Mouse (Mus musculus): Measurements from ENCODE around the gene Olfr168. TPM values are rescaled to one million over a fixed set of nuclear protein-coding genes. Genes with fewer than 3 reads are reported as not detected.
"Not testable (repeated sequence)": the region's sequence is repeated elsewhere in the genome, so short reads cannot be mapped to it uniquely, and the experiment has no call there.

Gene Olfr168
- polyA plus RNA-seq (2014; fragmentation: Nextera tagmentation; extraction: Ambion mirVana), result not detected in 2 replicates

DNA sequence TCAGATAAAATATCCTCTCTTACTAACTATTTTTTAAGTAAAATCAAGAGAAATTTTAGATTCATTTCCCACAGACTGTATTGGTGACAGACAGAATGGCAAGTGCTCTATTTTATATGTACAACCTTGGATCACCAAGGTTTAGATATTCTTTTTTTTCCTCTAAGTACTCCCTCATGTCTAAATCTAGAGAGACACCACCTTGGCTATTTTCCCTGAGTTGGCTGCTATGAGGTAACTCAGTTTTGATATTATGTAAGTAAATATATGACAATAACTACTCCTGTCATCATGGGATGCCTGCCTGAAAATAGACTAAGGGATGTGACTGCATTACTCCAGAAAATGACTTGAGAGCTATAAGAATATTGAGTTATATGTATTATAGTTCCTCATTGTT, at the start of gene Olfr168:
Gene Olfr168 (minus strand): TSS at position 101 of the 400 bp plus-strand sequence.
- H3K27ac ChIP-seq (replicated peaks; ENCODE audit: low read depth, low read length), result no peak within 1 kb of the TSS
- H3K36me3 ChIP-seq (ENCODE audit: control insufficient read depth, insufficient read depth, low read length), result no peaks in the 10 kb centered on the region
- no peaks in the 10 kb centered on the region for H3K9me3 ChIP-seq (ENCODE audit: control insufficient read depth, low read length)
- no peaks in the 10 kb centered on the region for H3K4me1 ChIP-seq (ENCODE audit: control insufficient read depth, insufficient read depth, low read length)
- ATAC-seq (ENCODE audit: insufficient number of reproducible peaks, low FRiP score, low TSS enrichment, low read depth), result no peak
- DNase-seq (ENCODE audit: low spot score), result no peak
- H3K4me3 ChIP-seq (ENCODE audit: low read depth, low read length), result no peak within 1 kb of the TSS
- H3K4me2 ChIP-seq (ENCODE audit: low read depth, severe bottlenecking), result no peak within 1 kb of the TSS
- H3K9ac ChIP-seq (ENCODE audit: low read length), result no peak within 1 kb of the TSS
- no peaks in the 10 kb centered on the region for H3K27me3 ChIP-seq (ENCODE audit: control insufficient read depth, insufficient read depth, low read length)

DNA sequence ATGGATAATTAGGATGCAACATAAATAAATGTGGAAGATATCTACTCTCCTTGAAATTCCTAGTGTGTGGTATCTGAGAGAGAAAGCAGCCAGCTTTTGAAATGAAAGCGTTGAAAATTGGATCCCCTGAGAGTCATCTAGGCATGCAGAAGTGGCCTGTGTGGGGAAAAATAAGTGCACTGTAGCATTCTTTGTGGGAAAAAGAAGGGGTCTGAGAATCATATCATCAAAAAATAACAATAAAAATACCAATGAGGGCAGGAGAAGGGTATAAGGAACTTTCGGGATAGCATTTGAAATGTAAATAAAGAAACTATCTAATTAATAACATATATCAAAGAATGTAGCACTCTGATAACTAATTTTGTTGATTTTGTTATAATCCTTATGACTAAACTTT, 36.4 kb upstream of the Olfr168 start, which contains the start of gene Olfr169:
Gene Olfr169 (minus strand): TSS at position 101 of the 400 bp plus-strand sequence.
- not testable (repeated sequence) for H3K4me1 ChIP-seq (ENCODE audit: control insufficient read depth, insufficient read depth, low read length); ATAC-seq (ENCODE audit: insufficient number of reproducible peaks, low FRiP score, low TSS enrichment, low read depth); H3K36me3 ChIP-seq (ENCODE audit: control insufficient read depth, insufficient read depth, low read length); H3K4me2 ChIP-seq (ENCODE audit: low read depth, severe bottlenecking); H3K27ac ChIP-seq (replicated peaks; ENCODE audit: low read depth, low read length); H3K4me3 ChIP-seq (ENCODE audit: low read depth, low read length); H3K9ac ChIP-seq (ENCODE audit: low read length); H3K9me3 ChIP-seq (ENCODE audit: control insufficient read depth, low read length); DNase-seq (ENCODE audit: low spot score); H3K27me3 ChIP-seq (ENCODE audit: control insufficient read depth, insufficient read depth, low read length)
- 90% methylated on average over 2 of the region's 2 CpGs for WGBS

DNA sequence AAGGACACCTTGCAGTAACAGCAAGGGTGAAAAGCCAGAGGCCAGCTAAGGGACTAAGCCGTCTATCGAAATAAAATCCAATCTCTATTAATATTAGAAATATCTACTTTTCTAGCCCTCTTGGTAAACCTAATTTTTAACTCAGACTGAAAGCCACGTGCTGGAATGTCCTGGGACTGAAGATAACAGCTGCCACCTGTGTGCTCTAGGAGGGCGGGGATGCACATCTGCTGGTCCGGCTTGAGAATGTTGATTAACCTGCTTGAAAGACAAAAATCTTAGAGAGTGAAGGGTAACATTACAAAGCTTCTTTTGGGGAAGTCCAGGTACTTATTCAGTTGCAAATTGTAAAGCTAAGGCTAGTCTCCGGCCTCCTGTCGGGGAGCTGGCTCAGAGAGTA, 18.1 kb upstream of the Olfr168 start:
- DNase-seq (ENCODE audit: low spot score); H3K4me1 ChIP-seq (ENCODE audit: control insufficient read depth, insufficient read depth, low read length); H3K27me3 ChIP-seq (ENCODE audit: control insufficient read depth, insufficient read depth, low read length); H3K4me2 ChIP-seq (ENCODE audit: low read depth, severe bottlenecking); H3K4me3 ChIP-seq (ENCODE audit: low read depth, low read length); H3K9ac ChIP-seq (ENCODE audit: low read length); H3K9me3 ChIP-seq (ENCODE audit: control insufficient read depth, low read length); H3K36me3 ChIP-seq (ENCODE audit: control insufficient read depth, insufficient read depth, low read length); ATAC-seq (ENCODE audit: insufficient number of reproducible peaks, low FRiP score, low TSS enrichment, low read depth); H3K27ac ChIP-seq (replicated peaks; ENCODE audit: low read depth, low read length): not testable (repeated sequence)
- 84% methylated on average over 7 of the region's 7 CpGs for WGBS

DNA sequence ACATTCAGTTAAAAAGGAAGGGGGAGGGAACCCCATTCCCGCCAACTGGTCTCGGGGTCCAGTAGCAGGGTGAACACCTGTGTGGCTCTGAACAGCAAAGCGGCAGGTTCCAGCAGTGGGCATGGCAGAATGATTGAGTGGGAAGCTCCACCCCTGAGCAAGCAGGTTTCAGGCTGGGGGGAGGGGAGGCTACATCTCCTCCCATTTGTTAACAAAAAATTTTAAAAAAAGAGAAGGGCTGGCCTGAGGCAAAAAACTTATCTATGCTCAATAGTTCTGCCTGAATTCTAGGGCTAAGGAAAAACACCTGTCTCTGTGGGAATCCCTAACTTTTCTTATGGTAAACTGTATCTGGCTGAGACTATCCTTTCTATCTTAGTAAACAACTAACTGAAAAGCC, 16.9 kb upstream of the Olfr168 start:
- not testable (repeated sequence) for DNase-seq (ENCODE audit: low spot score); H3K4me1 ChIP-seq (ENCODE audit: control insufficient read depth, insufficient read depth, low read length); H3K9me3 ChIP-seq (ENCODE audit: control insufficient read depth, low read length); ATAC-seq (ENCODE audit: insufficient number of reproducible peaks, low FRiP score, low TSS enrichment, low read depth); H3K27ac ChIP-seq (replicated peaks; ENCODE audit: low read depth, low read length); H3K4me2 ChIP-seq (ENCODE audit: low read depth, severe bottlenecking); H3K36me3 ChIP-seq (ENCODE audit: control insufficient read depth, insufficient read depth, low read length); H3K4me3 ChIP-seq (ENCODE audit: low read depth, low read length); H3K9ac ChIP-seq (ENCODE audit: low read length); H3K27me3 ChIP-seq (ENCODE audit: control insufficient read depth, insufficient read depth, low read length)
- 85% methylated on average over 3 of the region's 3 CpGs for WGBS

DNA sequence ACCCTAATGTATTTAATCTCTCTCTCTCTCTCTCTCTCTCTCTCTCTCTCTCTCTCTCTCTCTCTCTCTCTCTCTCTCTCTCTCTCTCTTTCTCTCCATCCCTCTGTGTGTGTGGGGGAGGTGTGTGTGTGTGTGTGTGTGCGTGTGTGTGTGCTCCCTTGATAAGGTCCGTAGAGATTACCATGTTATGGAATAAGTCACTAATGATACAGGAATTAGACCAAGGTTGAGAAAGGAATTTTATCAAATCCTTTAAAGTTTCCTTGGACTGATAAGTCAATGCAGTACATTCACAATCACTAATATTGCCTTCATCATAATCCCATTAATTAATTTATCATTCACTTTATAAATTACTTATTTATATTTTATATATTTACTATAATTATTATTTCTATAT, 13.2 kb downstream of the Olfr168 start, which contains the start of gene Olfr167:
Gene Olfr167 (minus strand): TSS at position 101 of the 400 bp plus-strand sequence.
- Histone ChIP-seq H3K36me3 (ENCODE audit: control insufficient read depth, insufficient read depth, low read length) (no peaks in the 10 kb centered on the region), H3K27ac (replicated peaks; ENCODE audit: low read depth, low read length) (no peak within 1 kb of the TSS), H3K9me3 (ENCODE audit: control insufficient read depth, low read length) (no peaks in the 10 kb centered on the region), H3K4me3 (ENCODE audit: low read depth, low read length) (no peak within 1 kb of the TSS), H3K9ac (ENCODE audit: low read length) (no peak within 1 kb of the TSS), H3K4me1 (ENCODE audit: control insufficient read depth, insufficient read depth, low read length) (no peaks in the 10 kb centered on the region), H3K27me3 (ENCODE audit: control insufficient read depth, insufficient read depth, low read length) (no peaks in the 10 kb centered on the region), H3K4me2 (ENCODE audit: low read depth, severe bottlenecking) (no peak within 1 kb of the TSS)
- no peak for ATAC-seq (ENCODE audit: insufficient number of reproducible peaks, low FRiP score, low TSS enrichment, low read depth)
- WGBS, result 82% methylated on average over 2 of the region's 2 CpGs
- DNase-seq (ENCODE audit: low spot score), result no peak

DNA sequence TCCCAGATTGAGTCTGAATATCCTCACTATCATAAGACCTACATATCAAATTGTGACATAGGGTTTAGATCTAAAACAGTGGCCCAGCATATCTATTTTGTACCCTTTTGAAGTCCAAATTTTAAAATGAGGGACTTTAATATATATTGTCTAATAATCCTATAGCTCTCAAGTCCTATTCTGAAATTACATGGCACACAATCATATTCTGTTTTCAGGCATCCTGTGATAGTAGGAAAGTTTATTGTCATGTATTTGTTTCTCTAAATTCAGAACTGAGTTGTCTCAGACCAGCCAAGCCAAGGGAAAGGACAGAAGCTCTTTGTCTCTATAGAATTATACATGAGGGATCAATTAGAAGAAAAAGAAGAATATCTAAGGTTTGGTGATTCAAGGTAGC, 52.0 kb downstream of the Olfr168 start, which contains the start of gene Olfr166:
Gene Olfr166 (plus strand): TSS at position 301 of the 400 bp plus-strand sequence.
- Histone ChIP-seq H3K4me3 (ENCODE audit: low read depth, low read length) (no peak within 1 kb of the TSS), H3K4me2 (ENCODE audit: low read depth, severe bottlenecking) (no peak within 1 kb of the TSS), H3K9me3 (ENCODE audit: control insufficient read depth, low read length) (no peaks in the 10 kb centered on the region), H3K4me1 (ENCODE audit: control insufficient read depth, insufficient read depth, low read length) (no peaks in the 10 kb centered on the region), H3K9ac (ENCODE audit: low read length) (no peak within 1 kb of the TSS), H3K36me3 (ENCODE audit: control insufficient read depth, insufficient read depth, low read length) (no peaks in the 10 kb centered on the region), H3K27ac (replicated peaks; ENCODE audit: low read depth, low read length) (no peak within 1 kb of the TSS), H3K27me3 (ENCODE audit: control insufficient read depth, insufficient read depth, low read length) (no peaks in the 10 kb centered on the region)
- no peak for DNase-seq (ENCODE audit: low spot score)
- no peak for ATAC-seq (ENCODE audit: insufficient number of reproducible peaks, low FRiP score, low TSS enrichment, low read depth)

Other genes starting within 250 kb of the Olfr168 start
- gene Olfr164, start 221.5 kb downstream of the Olfr168 start, polyA plus RNA-seq (2014; fragmentation: Nextera tagmentation; extraction: Ambion mirVana), result not detected in 2 replicates
- gene Olfr165, start 112.4 kb downstream of the Olfr168 start, polyA plus RNA-seq (2014; fragmentation: Nextera tagmentation; extraction: Ambion mirVana), result not detected in 2 replicates
- gene Olfr166, start 51.9 kb downstream of the Olfr168 start, polyA plus RNA-seq (2014; fragmentation: Nextera tagmentation; extraction: Ambion mirVana), result not detected in 2 replicates
- gene Olfr167, start 13.3 kb downstream of the Olfr168 start, polyA plus RNA-seq (2014; fragmentation: Nextera tagmentation; extraction: Ambion mirVana), result not detected in 2 replicates
- gene Olfr169, start 36.3 kb upstream of the Olfr168 start, polyA plus RNA-seq (2014; fragmentation: Nextera tagmentation; extraction: Ambion mirVana), result not detected in 2 replicates
- gene Olfr170, start 76.3 kb upstream of the Olfr168 start, polyA plus RNA-seq (2014; fragmentation: Nextera tagmentation; extraction: Ambion mirVana), result not detected in 2 replicates
- gene Olfr171, start 94.4 kb upstream of the Olfr168 start, polyA plus RNA-seq (2014; fragmentation: Nextera tagmentation; extraction: Ambion mirVana), result not detected in 2 replicates
- not detected in 2 replicates for gene Lamp3, start 170.8 kb upstream of the Olfr168 start, polyA plus RNA-seq (2014; fragmentation: Nextera tagmentation; extraction: Ambion mirVana)
- gene B3gnt5, start 224.7 kb upstream of the Olfr168 start, polyA plus RNA-seq (2014; fragmentation: Nextera tagmentation; extraction: Ambion mirVana), result 45.3 and 49.3 TPM in 2 replicates